21 mouse cellular contexts compared by ENCODE assay signal in the genomic region with DNA sequence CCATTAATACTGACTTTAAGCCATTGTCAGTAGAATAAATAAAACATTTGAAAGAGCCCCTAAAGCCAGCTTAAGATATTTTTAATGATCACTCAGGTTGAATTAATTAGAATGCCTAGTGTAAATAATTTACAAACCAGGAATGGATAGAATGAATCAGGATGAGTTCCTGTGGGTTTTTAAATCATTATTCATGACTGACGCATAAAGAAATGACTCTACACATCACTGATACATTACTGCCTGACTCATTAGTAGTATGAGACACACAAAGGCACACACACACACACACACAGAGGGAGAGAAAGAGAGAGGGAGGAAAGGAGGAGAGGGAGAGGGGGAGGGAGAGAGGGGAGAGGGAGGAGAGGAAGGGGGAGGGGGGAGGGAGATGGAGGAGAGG.
"Had no signal": no experiment of that assay in that cellular context is flagged by ENCODE, and none has a peak within 500 bp of the region (broad histone marks: within the 10 kb centered on the region; RNA-seq: fewer than 3 reads in every experiment).

No protein-coding gene starts in this region.

- H3K36me3 ChIP-seq: kidney, embryonic 15.5 days; limb, embryonic 12.5 days; limb, embryonic 15.5 days; neural tube, embryonic 13.5 days; stomach, embryonic 15.5 days had no signal

- H3K9ac ChIP-seq: kidney, embryonic 15.5 days; limb, embryonic 12.5 days; limb, embryonic 15.5 days; liver, embryonic 14.5 days; liver, postnatal 0 days; lung, embryonic 14.5 days; neural tube, embryonic 13.5 days; stomach, embryonic 15.5 days had no signal

- H3K4me1 ChIP-seq: limb, embryonic 12.5 days; limb, embryonic 15.5 days; neural tube, embryonic 13.5 days; stomach, embryonic 15.5 days had no signal

- H3K27me3 ChIP-seq: kidney, embryonic 15.5 days; limb, embryonic 12.5 days; limb, embryonic 15.5 days; neural tube, embryonic 13.5 days; stomach, embryonic 15.5 days had no signal

- ATAC-seq: liver, postnatal 0 days; lung, postnatal 0 days had no signal

- H3K4me3 ChIP-seq: kidney, embryonic 15.5 days; limb, embryonic 12.5 days; limb, embryonic 15.5 days; myocyte; neural tube, embryonic 13.5 days; stomach, embryonic 15.5 days had no signal

- DNase-seq: kidney, adult 11 months; kidney, adult 8-10 months; kidney, postnatal 10 days; kidney, postnatal 4 days; left cerebral cortex, postnatal 4 days; liver, postnatal 0 days; lung, embryonic 14.5 days; retina, postnatal 1 day; right cerebral cortex, postnatal 25 days; spleen, adult 18-20 months; thymus, postnatal 25 days had no signal

- H3K27ac ChIP-seq: kidney, embryonic 15.5 days; limb, embryonic 12.5 days; limb, embryonic 15.5 days; liver, embryonic 14.5 days; macrophage; neural tube, embryonic 13.5 days; stomach, embryonic 15.5 days had no signal

- H3K4me2 ChIP-seq: kidney, embryonic 15.5 days; limb, embryonic 12.5 days; limb, embryonic 15.5 days; liver, embryonic 11.5 days; lung, embryonic 14.5 days; neural tube, embryonic 13.5 days; stomach, embryonic 15.5 days had no signal

- H3K9me3 ChIP-seq: kidney, embryonic 15.5 days; limb, embryonic 12.5 days; limb, embryonic 15.5 days; neural tube, embryonic 13.5 days; stomach, embryonic 15.5 days had no signal
